Comparison of ENCODE assay signal across 7 mouse cellular contexts in the genomic region with DNA sequence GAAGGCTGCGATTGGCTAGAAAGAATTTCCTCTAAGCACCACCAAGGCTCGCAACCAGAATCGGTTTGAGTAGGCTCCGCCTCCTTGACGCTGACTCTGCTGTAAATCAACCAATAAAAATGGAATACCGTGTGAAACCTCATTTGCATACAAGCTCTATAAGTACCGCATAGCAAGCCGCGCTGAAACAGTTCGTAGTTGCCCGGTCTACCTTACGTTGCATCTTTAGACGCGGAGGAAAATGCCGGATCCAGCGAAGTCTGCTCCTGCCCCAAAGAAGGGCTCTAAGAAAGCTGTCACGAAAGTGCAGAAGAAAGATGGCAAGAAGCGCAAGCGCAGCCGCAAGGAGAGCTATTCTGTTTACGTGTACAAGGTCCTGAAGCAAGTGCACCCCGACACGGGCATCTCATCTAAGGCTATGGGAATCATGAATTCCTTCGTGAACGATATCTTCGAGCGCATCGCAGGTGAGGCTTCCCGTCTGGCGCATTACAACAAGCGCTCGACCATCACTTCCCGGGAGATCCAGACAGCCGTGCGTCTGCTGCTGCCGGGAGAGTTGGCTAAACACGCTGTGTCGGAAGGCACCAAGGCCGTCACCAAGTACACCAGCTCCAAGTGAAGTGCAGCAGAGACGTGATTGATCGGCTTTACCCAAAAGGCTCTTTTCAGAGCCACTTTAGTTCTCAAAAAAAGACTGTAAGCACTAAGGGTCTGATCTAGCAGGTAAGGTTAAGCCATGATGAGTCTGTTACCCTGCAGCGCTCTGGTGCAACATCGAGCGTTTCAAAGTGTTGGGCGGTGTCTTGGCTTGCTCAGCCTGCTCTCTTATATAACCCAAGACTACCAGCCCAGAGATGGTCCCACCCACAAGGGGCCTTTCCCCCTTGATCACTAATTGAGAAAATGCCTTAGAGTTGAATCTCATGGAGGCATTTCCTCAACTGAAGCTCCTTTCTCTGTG. TPM values are rescaled to one million over a fixed set of nuclear protein-coding genes. Genes with fewer than 3 reads are reported as not detected.
DNase-seq lines count a peak whose midpoint lies in the region; ATAC-seq and TF ChIP-seq lines count a peak whose summit lies in the region.

A gene (plus strand): TSS at position 242 of the 964 bp plus-strand sequence.

- H3K9ac ChIP-seq in embryonic facial prominence, embryonic 12.5 days: peak within 1 kb of the TSS; percentile 72
- peak within 1 kb of the TSS; percentile 81 for H3K9ac ChIP-seq in limb, embryonic 12.5 days (replicated peaks)
- peak within 1 kb of the TSS; percentile 65 for H3K9ac ChIP-seq in midbrain, embryonic 15.5 days

- no peaks in the 10 kb centered on the region for H3K36me3 ChIP-seq in embryonic facial prominence, embryonic 12.5 days
- H3K36me3 ChIP-seq in kidney, adult 2 months (ENCODE audit: control insufficient read depth, insufficient read depth, low read length): no peaks in the 10 kb centered on the region
- H3K36me3 ChIP-seq in limb, embryonic 12.5 days: no peaks in the 10 kb centered on the region
- H3K36me3 ChIP-seq in midbrain, embryonic 15.5 days (replicated peaks): no peaks in the 10 kb centered on the region
- H3K36me3 ChIP-seq in spleen, adult 2 months (ENCODE audit: control insufficient read depth, insufficient read depth, low read length): no peaks in the 10 kb centered on the region

- under 1% methylated on average over 45 of the region's 45 CpGs for WGBS in embryonic facial prominence, embryonic 12.5 days
- WGBS in kidney, adult 2 months: 2% methylated on average over 45 of the region's 45 CpGs
- under 1% methylated on average over 45 of the region's 45 CpGs for WGBS in limb, embryonic 12.5 days
- WGBS in midbrain, embryonic 15.5 days: under 1% methylated on average over 45 of the region's 45 CpGs
- under 1% methylated on average over 45 of the region's 45 CpGs for WGBS in spleen, adult 2 months

- peak; percentile 70 for DNase-seq in adrenal gland, postnatal 25 days
- peak; percentile 94 to 97 for DNase-seq in heart, adult 18-20 months
- DNase-seq in kidney, adult 2 months: peak; percentile 98
- DNase-seq in spleen, adult 2 months (ENCODE audit: low read depth in 1 of 2, low spot score in 2 of 2): peak; percentile 83 to 97

- TF ChIP-seq POLR2A in kidney, adult 2 months (IDR thresholded peaks at IDR 0.05; ENCODE audit: low read depth, low read length): peak; percentile 97
- TF ChIP-seq POLR2A in spleen, adult 2 months (IDR thresholded peaks at IDR 0.05; ENCODE audit: low read depth, low read length): peak; percentile 99

- peaks cover 7% of the 10 kb centered on the region for H3K4me1 ChIP-seq in embryonic facial prominence, embryonic 12.5 days
- H3K4me1 ChIP-seq in kidney, adult 2 months (ENCODE audit: control insufficient read depth, insufficient read depth, low read length): peaks cover 8% of the 10 kb centered on the region; the same call in 1 of the 2 replicates
- H3K4me1 ChIP-seq in limb, embryonic 12.5 days (replicated peaks): peaks cover 12% of the 10 kb centered on the region
- H3K4me1 ChIP-seq in midbrain, embryonic 15.5 days: peaks cover 12% of the 10 kb centered on the region
- peaks cover 6% of the 10 kb centered on the region; the same call in 1 of the 2 replicates for H3K4me1 ChIP-seq in spleen, adult 2 months (ENCODE audit: control insufficient read depth, insufficient read depth, insufficient read length)

- H3K4me2 ChIP-seq in embryonic facial prominence, embryonic 12.5 days (replicated peaks): peak within 1 kb of the TSS; percentile 68
- peak within 1 kb of the TSS; percentile 77 for H3K4me2 ChIP-seq in limb, embryonic 12.5 days
- peak within 1 kb of the TSS; percentile 86 for H3K4me2 ChIP-seq in midbrain, embryonic 15.5 days

- ATAC-seq in embryonic facial prominence, embryonic 12.5 days (ENCODE audit: insufficient number of reproducible peaks, insufficient read depth, low FRiP score, low TSS enrichment): peak; percentile 93
- ATAC-seq in limb, embryonic 12.5 days (ENCODE audit: insufficient number of reproducible peaks, insufficient read depth, low FRiP score, low TSS enrichment, low read depth): peak; percentile 92
- peak; percentile 97 for ATAC-seq in midbrain, embryonic 15.5 days (replicated peaks)

- H3K4me3 ChIP-seq in embryonic facial prominence, embryonic 12.5 days: peak within 1 kb of the TSS; percentile 49
- H3K4me3 ChIP-seq in kidney, adult 2 months (ENCODE audit: insufficient read depth, low read depth, low read length): peak within 1 kb of the TSS; percentile 72
- H3K4me3 ChIP-seq in limb, embryonic 12.5 days (replicated peaks): peak within 1 kb of the TSS; percentile 53
- peak within 1 kb of the TSS; percentile 48 for H3K4me3 ChIP-seq in midbrain, embryonic 15.5 days
- peak within 1 kb of the TSS; percentile 73 for H3K4me3 ChIP-seq in spleen, adult 2 months (ENCODE audit: extremely low read depth, insufficient read depth, insufficient read length)

- no peaks in the 10 kb centered on the region for H3K27me3 ChIP-seq in embryonic facial prominence, embryonic 12.5 days
- H3K27me3 ChIP-seq in kidney, adult 2 months (replicated peaks; ENCODE audit: control insufficient read depth, insufficient read depth, low read length): no peaks in the 10 kb centered on the region
- no peaks in the 10 kb centered on the region for H3K27me3 ChIP-seq in limb, embryonic 12.5 days
- H3K27me3 ChIP-seq in midbrain, embryonic 15.5 days (replicated peaks): no peaks in the 10 kb centered on the region
- H3K27me3 ChIP-seq in spleen, adult 2 months (ENCODE audit: control insufficient read depth, insufficient read depth, low read length): no peaks in the 10 kb centered on the region

- no peak for TF ChIP-seq CTCF in kidney, adult 2 months (conservative IDR thresholded peaks at IDR 0.05; ENCODE audit: insufficient read depth, insufficient read length, low read depth, low read length)
- TF ChIP-seq CTCF in spleen, adult 2 months (IDR thresholded peaks at IDR 0.05; ENCODE audit: extremely low read depth, insufficient read depth, insufficient read length, insufficient replicate concordance): no peak

- H3K9me3 ChIP-seq in embryonic facial prominence, embryonic 12.5 days: no peaks in the 10 kb centered on the region
- H3K9me3 ChIP-seq in limb, embryonic 12.5 days: no peaks in the 10 kb centered on the region
- no peaks in the 10 kb centered on the region for H3K9me3 ChIP-seq in midbrain, embryonic 15.5 days

- peak within 1 kb of the TSS; percentile 98 for H3K27ac ChIP-seq in embryonic facial prominence, embryonic 12.5 days
- H3K27ac ChIP-seq in kidney, adult 2 months (ENCODE audit: insufficient read depth, low read depth, low read length): peak within 1 kb of the TSS; percentile 91
- H3K27ac ChIP-seq in limb, embryonic 12.5 days: peak within 1 kb of the TSS; percentile 98
- H3K27ac ChIP-seq in midbrain, embryonic 15.5 days: peak within 1 kb of the TSS; percentile 95
- H3K27ac ChIP-seq in spleen, adult 2 months (ENCODE audit: insufficient read depth, low read length): peak within 1 kb of the TSS; percentile 97

RNA-seq across cellular contexts. Expression of the gene that starts here (rescaled TPM):
- 138 and 170 TPM in 2 replicates for total RNA-seq in adrenal gland, postnatal 25 days (2021)
- polyA plus RNA-seq in embryonic facial prominence, embryonic 12.5 days (2016; fragmentation: Nextera tagmentation; extraction: Ambion mirVana): 22.1 and 22.4 TPM in 2 replicates
- 10 to 100 TPM; 30.7 to 37.2 TPM for total RNA-seq in heart, adult 18-20 months (2021)
- polyA plus RNA-seq in kidney, adult 2 months (2012; rRNA removed): 0.97 and 1.1 TPM in 2 replicates
- polyA plus RNA-seq in limb, embryonic 12.5 days (2016; fragmentation: Nextera tagmentation; extraction: Ambion mirVana): 21.4 and 34.9 TPM in 2 replicates
- polyA plus RNA-seq in midbrain, embryonic 15.5 days (2015; fragmentation: Nextera tagmentation; extraction: Ambion mirVana): 1.9 and 2.6 TPM in 2 replicates
- 14.7 and 15.9 TPM in 2 replicates for polyA plus RNA-seq in spleen, adult 2 months (2012; rRNA removed)

Comparison
In these comparisons a context has a peak if more than half of its experiments do, and no peak if none do; other contexts are left out.
1. Peak in every context shown above with its lines: DNase-seq, ATAC-seq, H3K4me3 ChIP-seq and H3K27ac ChIP-seq.